27 mouse cellular contexts compared by ENCODE assay signal in genomic region chr2:44849666-44850065, GRCm38 (mm10).
"Had no signal": no experiment of that assay in that cellular context is flagged by ENCODE, and none has a peak within 500 bp of the region (broad histone marks: within the 10 kb centered on the region; RNA-seq: fewer than 3 reads in every experiment).

No protein-coding gene starts in this region.

- ATAC-seq: forebrain, embryonic 13.5 days; forebrain, embryonic 14.5 days; forebrain, embryonic 15.5 days; forebrain, embryonic 16.5 days; forebrain, postnatal 0 days had no signal

- H3K4me1 ChIP-seq: embryonic facial prominence, embryonic 10.5 days; embryonic facial prominence, embryonic 12.5 days; embryonic facial prominence, embryonic 13.5 days; embryonic facial prominence, embryonic 15.5 days; forebrain, embryonic 10.5 days; forebrain, embryonic 12.5 days; forebrain, embryonic 13.5 days; forebrain, embryonic 15.5 days; heart, embryonic 10.5 days had no signal

- DNase-seq: cerebellum, adult 9-11 months; cerebellum, postnatal 10 days; cerebellum, postnatal 14 days; cerebellum, postnatal 25 days; cerebellum, postnatal 36 days; embryo, embryonic 11 days; forebrain, postnatal 0 days; gastrocnemius, adult 2 months; gastrocnemius, postnatal 10 days; gastrocnemius, postnatal 14 days; gastrocnemius, postnatal 25 days; gastrocnemius, postnatal 36 days; heart, adult 11 months; heart, adult 18-20 months; heart, adult 2 months had no signal

- H3K27ac ChIP-seq: embryonic facial prominence, embryonic 10.5 days; embryonic facial prominence, embryonic 12.5 days; embryonic facial prominence, embryonic 13.5 days; embryonic facial prominence, embryonic 15.5 days; forebrain, embryonic 10.5 days; forebrain, embryonic 12.5 days; forebrain, embryonic 13.5 days; forebrain, embryonic 15.5 days; gastrocnemius, adult 2 months; heart, adult 2 months; heart, embryonic 10.5 days had no signal

- H3K4me3 ChIP-seq: embryonic facial prominence, embryonic 10.5 days; embryonic facial prominence, embryonic 12.5 days; embryonic facial prominence, embryonic 13.5 days; embryonic facial prominence, embryonic 15.5 days; erythroblast, embryonic 14.5 days; forebrain, embryonic 10.5 days; forebrain, embryonic 12.5 days; forebrain, embryonic 13.5 days; forebrain, embryonic 15.5 days; gastrocnemius, adult 2 months; heart, adult 2 months; heart, embryonic 10.5 days had no signal
